In genomic region chr14:55511037-55511436, GRCm38 (mm10) we compare ENCODE assay signal across 11 mouse cellular contexts. TPM values are rescaled to one million over a fixed set of nuclear protein-coding genes. Genes with fewer than 3 reads are reported as not detected.
DNase-seq lines count a peak whose midpoint lies in the region; ATAC-seq and TF ChIP-seq lines count a peak whose summit lies in the region.
"Had no signal": no experiment of that assay in that cellular context is flagged by ENCODE, and none has a peak within 500 bp of the region (broad histone marks: within the 10 kb centered on the region; RNA-seq: fewer than 3 reads in every experiment).

No protein-coding gene starts in this region.

- H3K36me3 ChIP-seq in heart, embryonic 15.5 days = no peaks in the 10 kb centered on the region
- H3K36me3 ChIP-seq in hindbrain, embryonic 16.5 days (ENCODE audit: control insufficient read depth, insufficient read depth, low read length) = peaks cover 8% of the 10 kb centered on the region
- no peaks in the 10 kb centered on the region for H3K36me3 ChIP-seq in neural tube, embryonic 14.5 days (ENCODE audit: control insufficient read depth, insufficient read depth, low read length)

- TF ChIP-seq CTCF in cortical plate, adult 2 months (IDR thresholded peaks at IDR 0.05; ENCODE audit: extremely low read depth, insufficient read depth, low read length) = no peak

- intact Hi-C loops in heart, postnatal 10 days (cut with DNase I) = no loop called here

- no peak for ATAC-seq in heart, embryonic 15.5 days (replicated peaks; ENCODE audit: insufficient number of reproducible peaks, insufficient read depth, low FRiP score, low read depth)
- peak; percentile 63 for ATAC-seq in hindbrain, embryonic 16.5 days
- ATAC-seq in neural tube, embryonic 14.5 days (ENCODE audit: low read depth) = peak; percentile 29; the same call in 1 of the 2 replicates

- peaks cover 64% of the 10 kb centered on the region for H3K27me3 ChIP-seq in heart, embryonic 15.5 days
- H3K27me3 ChIP-seq in hindbrain, embryonic 16.5 days (replicated peaks; ENCODE audit: control insufficient read depth, insufficient read depth, low read length) = no peaks in the 10 kb centered on the region
- H3K27me3 ChIP-seq in neural tube, embryonic 14.5 days (ENCODE audit: control insufficient read depth, insufficient read depth, low read length) = no peaks in the 10 kb centered on the region

- no peaks in the 10 kb centered on the region for H3K9me3 ChIP-seq in heart, embryonic 15.5 days (replicated peaks)
- H3K9me3 ChIP-seq in hindbrain, embryonic 16.5 days (ENCODE audit: control insufficient read depth, low read length) = no peaks in the 10 kb centered on the region
- no peaks in the 10 kb centered on the region for H3K9me3 ChIP-seq in neural tube, embryonic 14.5 days (ENCODE audit: control insufficient read depth, low read length)

- 33% methylated on average over 7 of the region's 7 CpGs for WGBS in heart, embryonic 15.5 days
- 46% methylated on average over 7 of the region's 7 CpGs for WGBS in hindbrain, embryonic 16.5 days
- 53% methylated on average over 7 of the region's 7 CpGs for WGBS in neural tube, embryonic 14.5 days

- peak; percentile 51; the same call in 1 of the 2 replicates for TF ChIP-seq POLR2A in cortical plate, adult 2 months (IDR thresholded peaks at IDR 0.05; ENCODE audit: extremely low read depth, insufficient read depth, low read length)

- H3K4me1 ChIP-seq in heart, embryonic 15.5 days (replicated peaks) = peaks cover 14% of the 10 kb centered on the region
- no peaks in the 10 kb centered on the region for H3K4me1 ChIP-seq in cortical plate, adult 2 months (ENCODE audit: control insufficient read depth, insufficient read depth, low read length)
- peaks cover 5% of the 10 kb centered on the region; the same call in 1 of the 2 replicates for H3K4me1 ChIP-seq in hindbrain, embryonic 16.5 days (ENCODE audit: control insufficient read depth, insufficient read depth, low read depth, low read length)
- H3K4me1 ChIP-seq in neural tube, embryonic 14.5 days (ENCODE audit: control insufficient read depth, insufficient read depth, low read length) = no peaks in the 10 kb centered on the region

- peak overlapping the region; percentile 27; the same call in 1 of the 2 replicates for H3K4me2 ChIP-seq in heart, embryonic 15.5 days
- H3K4me2 ChIP-seq in hindbrain, embryonic 16.5 days (ENCODE audit: low read length) = peak overlapping the region; percentile 23; the same call in 1 of the 2 replicates
- H3K4me2 ChIP-seq in neural tube, embryonic 14.5 days (ENCODE audit: low read depth, low read length) = no peak overlapping the region

- H3K4me3 ChIP-seq in heart, embryonic 15.5 days = no peak overlapping the region
- H3K4me3 ChIP-seq in cortical plate, adult 2 months (ENCODE audit: insufficient read depth, low read length) = peak overlapping the region; percentile 75
- H3K4me3 ChIP-seq in hindbrain, embryonic 16.5 days (ENCODE audit: low read length) = no peak overlapping the region; the same call in 1 of the 2 replicates
- no peak overlapping the region for H3K4me3 ChIP-seq in neural tube, embryonic 14.5 days (ENCODE audit: low read depth, low read length)

- H3K9ac ChIP-seq in heart, embryonic 15.5 days = no peak overlapping the region
- peak overlapping the region; percentile 55; the same call in 1 of the 2 replicates for H3K9ac ChIP-seq in hindbrain, embryonic 16.5 days (ENCODE audit: low read depth, low read length)
- no peak overlapping the region for H3K9ac ChIP-seq in neural tube, embryonic 14.5 days (replicated peaks; ENCODE audit: low read depth, low read length)

- DNase-seq in heart, postnatal 10 days = no peak
- DNase-seq in adrenal gland, postnatal 25 days = no peak
- no peak for DNase-seq in retina, embryonic 14.5 days (ENCODE audit: low spot score)
- no peak for DNase-seq in thymus, postnatal 14 days
- DNase-seq: cerebellum, adult 2 months had no signal

- H3K27ac ChIP-seq in heart, embryonic 15.5 days = no peak overlapping the region
- H3K27ac ChIP-seq in cortical plate, adult 2 months (ENCODE audit: insufficient read depth, low read length) = peak overlapping the region; percentile 75
- no peak overlapping the region for H3K27ac ChIP-seq in hindbrain, embryonic 16.5 days (ENCODE audit: low read depth, low read length)
- no peak overlapping the region for H3K27ac ChIP-seq in neural tube, embryonic 14.5 days (ENCODE audit: low read depth, low read length)
- H3K27ac ChIP-seq: macrophage had no signal

RNA-seq across cellular contexts. Expression of gene Cpne6, which starts 0.8 kb away (rescaled TPM):
- polyA plus RNA-seq in heart, embryonic 15.5 days (2015; fragmentation: Nextera tagmentation; extraction: Ambion mirVana) = 0.30 and 0.34 TPM in 2 replicates
- under 1 TPM in 1 of 2 experiments, not detected in 1; 0.12 TPM for total RNA-seq in heart, postnatal 10 days (2021)
- 195 and 268 TPM in 2 replicates for polyA plus RNA-seq in cortical plate, adult 2 months (2012; rRNA removed)
- 10.2 and 11.7 TPM in 2 replicates for polyA plus RNA-seq in hindbrain, embryonic 16.5 days (2015; fragmentation: Nextera tagmentation; extraction: Ambion mirVana)
- polyA plus RNA-seq in neural tube, embryonic 14.5 days (2014; fragmentation: Nextera tagmentation; extraction: Ambion mirVana) = 13.3 and 16.3 TPM in 2 replicates
- 0.12 TPM in 1 of 2 replicates, not detected in the other for total RNA-seq in adrenal gland, postnatal 25 days (2021)
- polyA plus RNA-seq: macrophage had no signal

RNA-seq across cellular contexts. Expression of gene Nrl, which starts 13.7 kb away (rescaled TPM):
- polyA plus RNA-seq in heart, embryonic 15.5 days (2015; fragmentation: Nextera tagmentation; extraction: Ambion mirVana) = not detected in 2 replicates
- not detected for total RNA-seq in heart, postnatal 10 days (2021)
- 0.21 and 0.66 TPM in 2 replicates for polyA plus RNA-seq in cortical plate, adult 2 months (2012; rRNA removed)
- polyA plus RNA-seq in hindbrain, embryonic 16.5 days (2015; fragmentation: Nextera tagmentation; extraction: Ambion mirVana) = 0.15 and 0.23 TPM in 2 replicates
- polyA plus RNA-seq in neural tube, embryonic 14.5 days (2014; fragmentation: Nextera tagmentation; extraction: Ambion mirVana) = 0.13 and 0.20 TPM in 2 replicates
- not detected in 2 replicates for total RNA-seq in adrenal gland, postnatal 25 days (2021)
- polyA plus RNA-seq: gonadal fat pad, adult 2 months; macrophage had no signal

RNA-seq across cellular contexts. Expression of gene Carmil3, which starts 20.6 kb away (rescaled TPM):
- 1.1 and 1.8 TPM in 2 replicates for polyA plus RNA-seq in heart, embryonic 15.5 days (2015; fragmentation: Nextera tagmentation; extraction: Ambion mirVana)
- 1 to 10 TPM; 2.8 to 4.6 TPM for total RNA-seq in heart, postnatal 10 days (2021)
- 56.0 and 63.7 TPM in 2 replicates for polyA plus RNA-seq in cortical plate, adult 2 months (2012; rRNA removed)
- 22.9 and 26.2 TPM in 2 replicates for polyA plus RNA-seq in hindbrain, embryonic 16.5 days (2015; fragmentation: Nextera tagmentation; extraction: Ambion mirVana)
- 28.5 and 46.2 TPM in 2 replicates for polyA plus RNA-seq in neural tube, embryonic 14.5 days (2014; fragmentation: Nextera tagmentation; extraction: Ambion mirVana)
- total RNA-seq in adrenal gland, postnatal 25 days (2021) = 7.3 and 9.6 TPM in 2 replicates

RNA-seq across cellular contexts. Expression of gene Pck2, which starts 29.0 kb away (rescaled TPM):
- 34.2 and 42.5 TPM in 2 replicates for polyA plus RNA-seq in heart, embryonic 15.5 days (2015; fragmentation: Nextera tagmentation; extraction: Ambion mirVana)
- 10 to 100 TPM; 23.3 to 24.1 TPM for total RNA-seq in heart, postnatal 10 days (2021)
- polyA plus RNA-seq in cortical plate, adult 2 months (2012; rRNA removed) = 27.2 and 35.7 TPM in 2 replicates
- polyA plus RNA-seq in hindbrain, embryonic 16.5 days (2015; fragmentation: Nextera tagmentation; extraction: Ambion mirVana) = 29.3 and 32.4 TPM in 2 replicates
- 17.6 and 19.5 TPM in 2 replicates for polyA plus RNA-seq in neural tube, embryonic 14.5 days (2014; fragmentation: Nextera tagmentation; extraction: Ambion mirVana)
- total RNA-seq in adrenal gland, postnatal 25 days (2021) = 33.9 and 46.2 TPM in 2 replicates

RNA-seq across cellular contexts. Expression of gene Dhrs4, which starts 32.5 kb away (rescaled TPM):
- polyA plus RNA-seq in heart, embryonic 15.5 days (2015; fragmentation: Nextera tagmentation; extraction: Ambion mirVana) = 60.7 and 69.5 TPM in 2 replicates
- total RNA-seq in heart, postnatal 10 days (2021) = 100 to 1,000 TPM; 132 to 137 TPM
- 14.3 and 16.0 TPM in 2 replicates for polyA plus RNA-seq in cortical plate, adult 2 months (2012; rRNA removed)
- polyA plus RNA-seq in hindbrain, embryonic 16.5 days (2015; fragmentation: Nextera tagmentation; extraction: Ambion mirVana) = 28.6 and 29.5 TPM in 2 replicates
- polyA plus RNA-seq in neural tube, embryonic 14.5 days (2014; fragmentation: Nextera tagmentation; extraction: Ambion mirVana) = 7.6 and 16.7 TPM in 2 replicates
- 83.7 and 89.8 TPM in 2 replicates for total RNA-seq in adrenal gland, postnatal 25 days (2021)

Comparison
In these comparisons a context has a peak if more than half of its experiments do, and no peak if none do; other contexts are left out.
1. RNA of gene Cpne6, which starts 0.8 kb away (polyA plus RNA-seq): 195 to 268 TPM in cortical plate, adult 2 months; 13.3 to 16.3 TPM in neural tube, embryonic 14.5 days, 10.2 to 11.7 TPM in hindbrain, embryonic 16.5 days and 0.30 to 0.34 TPM in heart, embryonic 15.5 days; every median in the first group is over 10 times any median in the second.